Mouse (Mus musculus) thymus, adult 2 months (tissue): ENCODE data around the gene Usp37.

Experiments used
- CTCF ChIP-seq: fragments of 200-500 bp; IDR thresholded peaks from 2 replicates; pipeline ENCODE4 v1.5.1; 2012; ENCODE audit warnings: mild to moderate bottlenecking, control low read depth, low read length, moderate library complexity, borderline replicate concordance; ENCODE audit not compliant: control insufficient read depth, poor library complexity, insufficient read depth; ENCODE audit errors: extremely low read depth
- POLR2A ChIP-seq: fragments of 200-500 bp; IDR thresholded peaks from 2 replicates; pipeline ENCODE4 v1.6.1; 2012; ENCODE audit warnings: mild to moderate bottlenecking, low read length, control low read depth, moderate library complexity; ENCODE audit not compliant: control insufficient read depth, poor library complexity, insufficient read depth; ENCODE audit errors: extremely low read depth

DNA sequence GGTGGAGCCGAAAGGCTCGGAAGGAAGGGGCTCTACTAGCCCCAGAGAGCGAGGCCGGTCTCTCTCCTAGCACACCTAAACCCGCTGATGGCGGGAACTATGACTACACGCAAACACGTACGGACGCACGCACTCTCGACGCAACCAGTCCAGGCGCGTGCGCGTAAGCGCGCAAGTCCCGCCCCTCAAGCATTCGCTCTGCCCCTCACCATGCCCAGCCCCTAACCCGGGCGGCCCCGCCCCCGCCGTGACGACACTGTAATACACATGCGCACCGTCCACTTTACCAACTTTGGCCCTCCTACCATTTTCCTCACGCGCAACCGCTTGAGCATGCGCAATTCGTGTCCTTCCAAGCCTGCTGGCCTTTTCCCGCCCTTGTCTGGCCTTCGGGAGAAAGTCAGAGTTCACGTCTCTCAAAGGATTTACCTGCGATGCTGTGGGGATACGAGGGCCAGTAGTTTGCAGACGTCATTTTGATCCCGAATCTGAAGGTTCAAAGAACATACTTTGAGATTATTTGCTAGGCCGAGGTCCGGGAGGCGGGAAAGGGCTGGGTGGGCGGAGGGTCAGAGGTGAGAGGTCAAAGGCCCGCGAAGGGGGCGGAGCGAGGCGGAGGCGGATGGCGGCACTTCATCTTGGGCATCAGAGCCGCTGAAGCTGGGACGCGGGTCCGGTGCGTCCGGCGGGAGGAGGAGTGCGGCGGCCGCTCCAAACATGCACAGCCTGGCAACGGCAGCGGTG, 38.2 kb downstream of the Usp37 start, which contains the start of gene Cnot9:
- TF ChIP-seq CTCF, result peak; percentile 33; the same call in 1 of the 2 replicates
- TF ChIP-seq POLR2A, result peak; percentile 45; the same call in 1 of the 2 replicates
